Mouse (Mus musculus): ENCODE data around the gene Hist1h4i. TPM values are rescaled to one million over a fixed set of nuclear protein-coding genes. Genes with fewer than 3 reads are reported as not detected.
A peak's percentile ranks its signal among the peaks of the same experiment; 100 is the strongest.

Hist1h4i gene
- polyA plus RNA-seq, 1 experiment from 2014 or later: 20.1 TPM

DNA sequence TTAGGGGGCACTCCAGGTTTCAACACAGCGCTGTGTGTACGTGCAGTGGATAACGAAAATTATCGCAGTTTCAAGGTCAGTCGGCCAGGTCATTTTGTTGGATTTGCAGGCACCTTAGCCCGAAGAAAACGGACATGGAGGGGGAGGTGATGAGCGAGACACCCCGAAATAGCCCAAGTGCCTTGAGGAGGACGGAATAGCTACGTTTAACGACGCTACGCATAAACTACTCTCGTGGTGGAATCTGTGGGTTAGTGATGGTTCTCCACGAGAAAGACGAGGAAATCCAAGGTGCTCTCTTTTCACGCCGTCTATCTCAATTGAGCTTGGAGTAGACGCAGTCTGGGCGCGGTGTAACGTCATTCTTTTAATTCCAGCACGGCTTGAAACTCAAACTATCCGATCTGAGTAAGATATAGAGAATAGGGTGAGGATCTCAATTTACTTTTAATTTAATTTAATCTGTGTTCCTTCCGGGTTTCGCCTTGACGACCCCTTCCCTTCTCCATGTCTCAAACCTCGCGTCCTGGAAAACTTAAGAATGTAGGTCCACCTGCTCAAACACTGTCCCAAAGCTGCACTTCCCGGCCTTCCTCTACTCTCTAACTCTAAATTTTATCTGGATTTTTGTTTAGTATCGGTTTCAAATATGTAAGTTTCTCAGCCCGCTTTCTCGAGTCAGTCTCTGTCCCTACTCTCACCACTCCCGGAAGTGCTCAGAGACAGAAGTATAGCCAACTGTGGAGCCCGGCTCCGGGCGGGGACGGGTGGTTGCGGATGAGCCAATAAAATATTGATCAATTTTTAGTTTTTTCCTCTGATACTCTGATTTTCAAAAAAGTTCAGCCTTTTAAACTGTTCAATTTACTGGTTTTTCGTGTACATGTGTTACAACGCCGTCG is 21.0 kb downstream of the Hist1h4i start:
- no peak for ATAC-seq
- peak overlapping the region; percentile 43 for H3K4me3 ChIP-seq (replicated peaks)
- H3K27me3 ChIP-seq: peaks cover 58% of the 10 kb centered on the region
- no peaks in the 10 kb centered on the region for H3K9me3 ChIP-seq
- 0 out of 2 replicates have a peak overlapping the region, but pooled peaks have one; percentile 29 for H3K9ac ChIP-seq (replicated peaks)
- peak overlapping the region; percentile 58 for H3K4me2 ChIP-seq (replicated peaks)
- peaks cover 22% of the 10 kb centered on the region for H3K4me1 ChIP-seq (replicated peaks)
- H3K36me3 ChIP-seq: no peaks in the 10 kb centered on the region
- H3K27ac ChIP-seq: no peak overlapping the region
- WGBS: under 1% methylated on average over 44 of the region's 44 CpGs

DNA sequence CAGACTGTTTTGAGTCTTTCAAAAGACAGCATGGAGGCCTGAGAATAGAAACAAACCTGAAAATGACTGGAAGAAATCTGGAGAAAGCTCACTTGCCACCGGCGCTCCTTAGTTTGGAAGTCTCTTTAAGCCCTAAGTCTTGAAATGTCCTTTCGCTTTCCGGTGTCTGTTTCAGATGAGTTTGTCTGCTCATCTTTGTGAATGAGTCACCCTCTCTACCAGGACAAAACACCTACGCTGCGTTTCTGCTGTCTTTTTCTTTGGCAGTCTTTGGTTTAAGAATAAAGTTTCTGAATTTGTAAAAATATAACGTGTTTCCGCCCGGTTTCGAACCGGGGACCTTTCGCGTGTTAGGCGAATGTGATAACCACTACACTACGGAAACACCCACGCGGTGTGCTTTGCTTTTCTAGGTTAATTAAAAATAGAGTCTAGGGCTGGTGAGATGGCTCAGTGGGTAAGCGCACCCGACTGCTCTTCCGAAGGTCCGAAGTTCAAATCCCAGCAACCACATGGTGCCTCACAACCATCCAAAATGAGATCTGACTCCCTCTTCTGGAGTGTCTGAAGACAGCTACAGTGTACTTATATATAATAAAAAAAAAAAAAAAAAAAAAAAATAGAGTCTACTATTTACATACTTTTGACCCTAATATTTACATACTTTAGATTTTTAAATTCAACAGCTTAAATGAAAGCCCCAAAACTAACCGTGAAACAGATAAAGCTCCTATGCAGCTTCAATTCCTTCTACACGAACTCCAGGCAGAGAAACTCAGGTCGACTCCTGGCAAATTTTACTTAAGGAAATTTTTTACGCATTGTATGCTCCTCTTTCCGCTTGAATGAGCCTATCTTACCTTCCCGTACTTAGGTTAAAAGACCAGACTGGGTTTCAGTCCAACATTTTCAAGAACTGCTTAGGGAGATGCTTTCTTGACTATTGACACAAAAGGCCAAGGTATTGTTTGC is 25.4 kb downstream of the Hist1h4i start:
- Histone ChIP-seq H3K9me3 (no peaks in the 10 kb centered on the region), H3K36me3 (no peaks in the 10 kb centered on the region), H3K27ac (no peak overlapping the region), H3K9ac (replicated peaks) (no peak overlapping the region), H3K27me3 (peaks cover 91% of the 10 kb centered on the region), H3K4me1 (replicated peaks) (peaks cover 12% of the 10 kb centered on the region), H3K4me3 (replicated peaks) (no peak overlapping the region), H3K4me2 (replicated peaks) (no peak overlapping the region)
- no peak for ATAC-seq
- WGBS: 18% methylated on average over 27 of the region's 27 CpGs

DNA sequence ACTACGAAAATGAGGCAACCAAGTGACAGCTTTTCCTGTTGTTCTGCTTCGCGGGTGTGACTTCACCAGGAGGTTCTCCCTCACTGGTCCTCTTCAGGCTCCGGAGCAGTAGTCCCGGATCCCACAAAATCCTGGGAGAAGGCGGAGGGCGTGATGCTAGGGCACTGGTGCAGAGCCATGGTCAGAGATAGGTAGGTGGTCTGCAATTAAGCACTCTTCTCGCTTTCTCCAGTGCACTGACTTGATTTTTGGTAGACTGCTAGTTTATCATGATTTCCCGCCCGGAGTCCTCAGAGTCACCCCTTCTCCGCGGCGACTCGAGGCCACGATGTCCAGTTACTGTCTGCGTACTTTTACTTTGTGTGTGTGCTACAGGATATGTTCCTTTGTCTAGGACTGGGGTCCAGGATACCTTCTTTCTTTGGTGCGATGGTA is 26.7 kb downstream of the Hist1h4i start:
- H3K4me1 ChIP-seq (replicated peaks): no peaks in the 10 kb centered on the region
- 12% methylated on average over 17 of the region's 17 CpGs for WGBS
- no peaks in the 10 kb centered on the region for H3K36me3 ChIP-seq
- peaks cover 91% of the 10 kb centered on the region for H3K27me3 ChIP-seq
- H3K4me3 ChIP-seq (replicated peaks): peak overlapping the region; percentile 3; the same call in 1 of the 2 replicates
- no peak for ATAC-seq
- no peak overlapping the region for H3K27ac ChIP-seq
- no peak overlapping the region for H3K9ac ChIP-seq (replicated peaks)
- H3K4me2 ChIP-seq (replicated peaks): no peak overlapping the region
- H3K9me3 ChIP-seq: no peaks in the 10 kb centered on the region

DNA sequence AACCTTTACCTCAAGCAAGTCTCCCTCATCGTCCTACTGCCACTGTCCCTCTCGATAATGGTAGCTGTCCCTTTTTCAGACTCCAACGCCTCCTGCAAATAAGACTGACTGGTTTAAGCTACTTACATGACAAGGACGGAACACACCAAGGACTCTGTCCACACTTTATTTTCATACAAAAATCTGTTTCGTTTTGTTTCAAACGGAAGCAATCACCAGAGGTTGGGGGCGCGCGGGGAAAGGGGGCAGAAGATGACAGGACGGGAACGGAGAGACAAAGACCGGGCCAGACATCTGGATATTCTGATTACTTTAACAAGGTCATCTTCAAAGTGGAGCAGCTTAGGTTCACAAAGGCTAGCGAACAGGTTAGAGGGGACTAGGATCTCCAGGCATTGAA is 27.4 kb downstream of the Hist1h4i start:
- 17% methylated on average over 13 of the region's 13 CpGs for WGBS
- no peak overlapping the region for H3K27ac ChIP-seq
- ATAC-seq: no peak
- H3K4me3 ChIP-seq (replicated peaks): no peak overlapping the region
- H3K9ac ChIP-seq (replicated peaks): no peak overlapping the region
- peaks cover 91% of the 10 kb centered on the region for H3K27me3 ChIP-seq
- H3K4me2 ChIP-seq (replicated peaks): no peak overlapping the region
- H3K4me1 ChIP-seq (replicated peaks): no peaks in the 10 kb centered on the region
- no peaks in the 10 kb centered on the region for H3K9me3 ChIP-seq
- no peaks in the 10 kb centered on the region for H3K36me3 ChIP-seq

DNA sequence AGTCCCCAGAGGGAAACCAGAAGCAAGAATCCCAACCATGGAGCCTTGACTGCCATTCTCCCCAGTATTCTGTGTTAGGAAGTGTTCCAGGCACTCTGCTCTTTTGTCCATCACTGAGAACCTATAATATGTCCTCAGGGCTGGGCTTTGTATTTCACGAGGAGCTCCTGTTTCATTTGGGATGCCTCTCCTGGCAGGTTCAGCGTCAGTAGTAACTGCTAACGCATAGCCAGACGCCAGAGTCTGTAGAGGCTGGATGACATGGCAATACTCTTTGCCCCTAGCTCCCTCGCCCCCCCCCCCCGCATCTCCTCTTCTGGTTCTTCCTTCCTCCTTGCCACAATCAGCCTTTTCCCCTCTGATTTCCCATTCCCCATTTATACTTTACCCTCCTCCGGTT is 31.5 kb downstream of the Hist1h4i start, which contains the start of gene Prss16:
Prss16 (minus strand) TSS at position 101 of the 400 bp plus-strand sequence.
- Histone ChIP-seq H3K4me1 (replicated peaks) (peaks cover 19% of the 10 kb centered on the region), H3K9me3 (no peaks in the 10 kb centered on the region), H3K9ac (replicated peaks) (no peak within 1 kb of the TSS), H3K4me2 (replicated peaks) (no peak within 1 kb of the TSS), H3K27ac (no peak within 1 kb of the TSS), H3K27me3 (peaks cover 95% of the 10 kb centered on the region), H3K36me3 (no peaks in the 10 kb centered on the region), H3K4me3 (replicated peaks) (no peak within 1 kb of the TSS)
- WGBS: 45% methylated on average over 7 of the region's 7 CpGs
- no peak for ATAC-seq

DNA sequence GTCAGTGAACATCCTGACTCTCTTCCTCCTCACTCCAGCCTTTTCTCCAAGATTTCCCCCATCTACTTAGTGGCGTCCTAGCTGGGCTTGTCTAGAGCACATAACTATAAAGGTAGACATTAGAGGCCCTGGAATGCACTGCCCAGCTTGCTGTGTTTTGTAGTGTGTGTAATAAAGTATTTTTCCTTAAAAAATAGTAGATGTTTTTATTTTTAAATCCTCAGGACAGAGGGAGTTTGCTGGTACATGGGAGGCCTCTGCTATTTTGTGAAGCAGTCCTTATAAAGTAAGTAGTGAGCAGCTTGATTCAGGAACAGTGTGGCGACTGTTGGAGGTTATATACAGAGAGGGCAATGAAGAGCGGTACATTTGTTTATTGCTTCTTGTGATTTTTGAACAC is 32.5 kb downstream of the Hist1h4i start:
- Histone ChIP-seq H3K4me1 (replicated peaks) (peaks cover 19% of the 10 kb centered on the region), H3K27me3 (peaks cover 95% of the 10 kb centered on the region), H3K36me3 (no peaks in the 10 kb centered on the region), H3K9ac (replicated peaks) (no peak overlapping the region), H3K4me2 (replicated peaks) (no peak overlapping the region), H3K9me3 (no peaks in the 10 kb centered on the region), H3K27ac (no peak overlapping the region), H3K4me3 (replicated peaks) (no peak overlapping the region)
- WGBS: 74% methylated on average over 3 of the region's 3 CpGs
- ATAC-seq: no peak

DNA sequence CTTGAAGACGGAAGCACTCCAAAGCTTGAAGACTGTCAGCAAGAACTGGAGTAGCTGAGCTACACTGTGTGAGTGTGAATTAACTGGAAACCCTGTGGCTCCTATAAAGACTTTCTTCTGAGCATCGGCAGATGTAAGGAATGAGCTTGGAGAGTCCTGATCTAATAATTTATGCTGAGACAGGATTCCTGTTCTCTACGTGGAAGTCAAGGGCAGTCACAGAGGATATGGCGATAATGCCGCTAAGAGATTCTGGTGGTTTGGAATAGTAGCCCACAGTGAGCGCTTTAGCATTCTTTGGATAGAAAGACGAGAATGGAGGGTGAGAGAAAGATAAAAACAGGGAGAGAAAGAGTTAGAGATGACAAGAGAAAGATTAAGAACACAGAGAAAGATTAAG is 33.3 kb downstream of the Hist1h4i start:
- Histone ChIP-seq H3K27me3 (peaks cover 97% of the 10 kb centered on the region), H3K27ac (no peak overlapping the region), H3K4me3 (replicated peaks) (no peak overlapping the region), H3K9ac (replicated peaks) (no peak overlapping the region), H3K9me3 (no peaks in the 10 kb centered on the region), H3K4me2 (replicated peaks) (no peak overlapping the region), H3K4me1 (replicated peaks) (peaks cover 19% of the 10 kb centered on the region), H3K36me3 (no peaks in the 10 kb centered on the region)
- 50% methylated on average over 7 of the region's 7 CpGs for WGBS
- ATAC-seq: no peak

DNA sequence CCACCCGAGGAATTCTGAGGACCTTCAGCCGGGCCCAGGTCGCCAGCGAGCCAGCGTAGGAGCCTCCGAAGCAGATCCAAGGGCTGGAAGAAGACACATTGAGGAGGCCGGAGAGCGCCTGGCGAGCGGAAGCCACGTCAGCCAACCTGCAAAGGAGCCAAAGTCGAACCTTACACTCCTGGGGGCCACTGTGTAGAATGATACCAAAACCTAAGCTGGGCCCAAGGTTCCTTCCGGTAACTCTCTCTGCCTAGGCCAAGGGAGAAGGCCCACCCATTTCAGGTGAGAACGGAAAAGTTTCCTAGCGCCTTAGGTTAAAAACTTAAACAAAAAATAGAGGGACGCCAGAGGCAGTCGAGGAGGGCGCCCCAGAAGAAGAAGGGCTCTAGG is 34.0 kb downstream of the Hist1h4i start:
- Histone ChIP-seq H3K4me3 (replicated peaks) (peak overlapping the region; percentile 46), H3K27me3 (peaks cover 97% of the 10 kb centered on the region), H3K4me1 (replicated peaks) (peaks cover 19% of the 10 kb centered on the region), H3K27ac (no peak overlapping the region), H3K9ac (replicated peaks) (no peak overlapping the region), H3K36me3 (no peaks in the 10 kb centered on the region), H3K4me2 (replicated peaks) (peak overlapping the region; percentile 84), H3K9me3 (no peaks in the 10 kb centered on the region)
- 2% methylated on average over 18 of the region's 18 CpGs for WGBS
- no peak for ATAC-seq

DNA sequence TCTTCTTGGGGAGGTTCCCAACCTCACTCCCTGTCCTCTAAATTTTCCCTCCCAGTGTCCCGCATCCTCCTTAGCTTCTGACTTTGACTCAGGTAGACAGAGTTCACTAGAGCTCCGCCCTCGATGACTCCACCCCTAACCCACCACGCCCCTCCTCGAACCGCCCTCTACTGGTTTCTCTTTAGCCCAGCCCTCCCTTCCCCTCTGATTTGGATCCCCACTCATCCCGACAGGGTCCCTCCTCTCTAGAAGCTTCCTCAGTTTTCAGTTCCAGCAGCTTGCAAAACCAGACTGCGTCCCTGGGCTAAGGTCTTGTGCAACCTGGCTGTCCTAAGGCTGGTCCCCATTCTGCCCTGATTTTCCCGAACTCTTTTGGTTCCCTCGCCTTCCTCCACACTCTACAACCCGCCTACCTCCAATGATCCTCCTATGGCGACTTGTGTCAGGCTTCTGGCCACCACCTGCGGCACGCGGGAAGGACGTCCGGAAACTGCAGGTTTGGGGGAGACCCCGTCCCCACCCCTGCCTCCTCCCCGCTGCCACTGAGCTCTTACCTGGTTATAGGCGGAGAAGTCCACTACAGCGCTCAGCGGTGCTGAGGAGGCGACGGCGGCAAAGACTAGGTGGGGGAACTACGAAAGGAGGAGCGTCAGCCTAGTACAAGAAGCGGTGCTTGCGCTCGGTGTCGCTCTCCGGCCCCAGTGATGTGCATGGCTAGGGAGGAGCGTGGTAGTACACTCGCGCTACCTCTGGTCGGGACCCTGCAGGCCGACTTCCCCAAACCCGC is 34.6 kb downstream of the Hist1h4i start:
- Histone ChIP-seq H3K9ac (replicated peaks) (peak overlapping the region; percentile 57), H3K27me3 (peaks cover 99% of the 10 kb centered on the region), H3K4me1 (replicated peaks) (peaks cover 19% of the 10 kb centered on the region), H3K36me3 (no peaks in the 10 kb centered on the region), H3K9me3 (no peaks in the 10 kb centered on the region), H3K4me2 (replicated peaks) (peak overlapping the region; percentile 84), H3K4me3 (replicated peaks) (peak overlapping the region; percentile 46), H3K27ac (no peak overlapping the region)
- WGBS: under 1% methylated on average over 38 of the region's 38 CpGs
- peak; percentile 81 for ATAC-seq

DNA sequence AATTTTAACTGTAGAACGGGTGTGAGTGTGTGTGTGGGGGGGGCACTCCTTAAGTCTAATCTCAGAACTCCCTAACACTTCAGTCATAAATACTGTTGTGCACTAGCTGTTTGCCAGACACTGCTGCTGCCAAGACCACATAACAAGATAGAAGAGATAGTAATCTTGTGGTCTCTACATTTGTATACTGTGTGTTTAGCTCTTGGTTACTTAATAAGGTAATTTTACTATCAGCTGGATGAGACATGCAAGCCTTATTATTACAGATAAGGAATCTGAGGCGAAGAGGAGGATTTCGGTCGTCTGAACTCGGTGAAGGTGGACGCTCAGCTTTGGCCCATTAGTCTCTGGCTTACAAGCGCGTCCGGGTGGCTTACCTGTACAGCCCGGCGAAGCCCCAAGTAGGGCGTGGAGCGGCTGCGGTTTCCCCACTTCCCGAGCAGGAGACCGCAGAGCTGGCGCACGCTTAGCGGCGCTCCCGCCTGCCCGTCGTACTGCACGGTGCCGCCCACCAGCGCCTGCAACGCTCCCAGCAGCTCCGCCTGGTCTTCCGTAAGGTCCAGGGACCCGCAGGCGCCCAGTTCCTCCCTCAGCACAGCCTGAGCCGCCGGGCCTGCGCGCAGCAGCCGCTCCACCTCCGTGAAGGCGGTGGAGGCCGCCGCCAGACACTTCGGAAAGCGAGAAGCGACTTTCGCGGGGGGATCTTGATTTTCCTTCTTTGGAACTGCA is 35.4 kb downstream of the Hist1h4i start:
- WGBS: under 1% methylated on average over 45 of the region's 45 CpGs
- Histone ChIP-seq H3K36me3 (no peaks in the 10 kb centered on the region), H3K4me2 (replicated peaks) (peak overlapping the region; percentile 84), H3K9me3 (no peaks in the 10 kb centered on the region), H3K9ac (replicated peaks) (peak overlapping the region; percentile 57), H3K4me1 (replicated peaks) (peaks cover 19% of the 10 kb centered on the region), H3K27ac (no peak overlapping the region), H3K27me3 (peaks cover 100% of the 10 kb centered on the region), H3K4me3 (replicated peaks) (peak overlapping the region; percentile 46)
- ATAC-seq: peak; percentile 81

DNA sequence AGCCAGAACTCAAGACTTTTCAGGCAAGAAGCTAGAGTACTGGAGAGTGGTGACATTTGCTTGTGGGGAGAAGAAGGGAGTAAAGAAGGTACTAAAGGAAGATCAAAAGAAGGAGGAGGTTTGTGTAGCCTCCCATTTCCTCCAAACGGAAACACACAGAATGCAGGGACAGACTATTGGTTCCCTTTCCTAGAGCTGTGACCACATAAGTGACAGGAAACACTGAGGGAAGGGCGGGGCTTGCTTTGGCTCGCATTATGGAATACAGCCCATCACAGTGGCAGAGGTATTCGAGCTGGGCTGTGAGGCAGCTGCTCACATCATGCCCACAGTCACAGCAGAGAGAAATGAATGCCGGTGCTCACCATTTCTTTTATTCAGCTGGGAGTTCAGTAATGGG is 39.3 kb downstream of the Hist1h4i start:
- Histone ChIP-seq H3K9me3 (no peaks in the 10 kb centered on the region), H3K4me1 (replicated peaks) (peaks cover 15% of the 10 kb centered on the region), H3K4me3 (replicated peaks) (no peak overlapping the region), H3K27me3 (peaks cover 100% of the 10 kb centered on the region), H3K36me3 (no peaks in the 10 kb centered on the region), H3K27ac (no peak overlapping the region), H3K4me2 (replicated peaks) (no peak overlapping the region), H3K9ac (replicated peaks) (no peak overlapping the region)
- WGBS: 27% methylated on average over 5 of the region's 5 CpGs
- no peak for ATAC-seq
